Mouse (Mus musculus) brain, embryonic 18.5 days (tissue): ENCODE data around the gene Slc1a2.

Experiments
- DNase-seq: peaks from one replicate; pipeline ENCODE4 v3.0.0-alpha.2; 2012; ENCODE audit warnings: low read depth, low spot score

Gene Slc1a2

DNA sequence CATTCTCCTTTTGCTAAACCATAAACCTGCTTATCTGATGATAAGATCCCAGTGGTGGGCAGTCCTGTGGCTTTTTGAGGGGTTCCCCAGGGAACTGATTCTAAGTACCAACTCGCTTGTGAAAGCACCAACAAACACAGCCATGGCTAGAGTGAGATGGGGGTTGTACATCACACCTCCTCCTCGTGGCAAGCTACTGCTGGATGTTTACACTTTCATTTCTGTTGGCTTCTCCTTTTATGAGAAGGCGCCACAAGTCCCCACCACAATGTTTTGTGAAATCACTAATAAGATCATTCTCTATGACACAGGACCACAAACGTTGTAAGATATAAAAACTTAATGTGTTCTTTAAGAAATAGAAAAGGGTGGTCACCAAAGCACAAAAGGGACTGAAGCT is 154.3 kb downstream of the Slc1a2 start:
- DNase-seq = no peak

DNA sequence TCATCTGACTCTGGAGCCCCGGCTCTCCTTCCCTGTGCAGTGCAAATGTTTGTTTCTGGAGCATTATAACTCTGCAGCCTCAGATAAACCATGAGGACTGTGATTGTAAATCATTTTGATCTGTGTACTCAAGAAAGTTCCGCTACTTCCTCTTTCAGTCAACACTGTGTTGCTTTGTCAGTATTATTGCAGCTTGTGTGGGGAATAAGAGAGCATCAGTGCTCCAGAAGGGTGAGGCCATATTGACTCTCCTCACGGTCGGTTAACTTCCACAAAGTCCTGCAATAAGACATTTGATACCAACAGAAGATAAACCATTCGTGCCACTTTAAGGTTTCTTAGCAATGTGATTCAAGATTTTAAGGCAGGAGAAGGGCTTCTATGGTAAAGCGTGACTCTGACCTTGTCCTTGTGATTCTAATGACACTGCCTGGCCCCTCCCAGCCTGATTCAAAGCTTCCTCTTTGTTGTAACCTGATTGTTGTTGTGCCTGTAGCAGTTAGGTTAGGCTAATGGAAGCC is 156.9 kb downstream of the Slc1a2 start:
- no peak for DNase-seq

DNA sequence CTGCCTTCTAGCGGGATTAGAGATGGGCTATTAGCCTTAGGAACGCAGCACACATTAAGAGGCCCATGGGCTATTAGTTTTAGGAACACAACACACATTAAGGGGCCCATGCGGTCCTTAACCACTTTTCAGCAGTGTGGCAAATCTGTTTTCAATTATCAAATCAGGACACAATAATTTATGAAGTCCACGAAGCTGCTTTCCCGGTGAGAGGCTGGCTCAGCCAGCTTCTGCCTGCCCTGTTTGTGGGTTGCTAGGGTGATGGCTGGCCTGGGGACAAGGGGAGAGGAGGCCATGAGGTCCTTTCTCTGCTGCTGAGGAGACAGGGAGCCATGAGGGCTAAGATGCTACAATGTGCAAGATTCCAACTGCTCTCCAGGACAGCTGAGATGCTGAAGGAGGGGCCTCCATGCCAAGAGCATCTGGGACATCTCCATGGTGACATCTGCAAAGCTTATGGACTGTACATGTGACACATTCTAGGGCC is 161.8 kb downstream of the Slc1a2 start:
- no peak for DNase-seq

DNA sequence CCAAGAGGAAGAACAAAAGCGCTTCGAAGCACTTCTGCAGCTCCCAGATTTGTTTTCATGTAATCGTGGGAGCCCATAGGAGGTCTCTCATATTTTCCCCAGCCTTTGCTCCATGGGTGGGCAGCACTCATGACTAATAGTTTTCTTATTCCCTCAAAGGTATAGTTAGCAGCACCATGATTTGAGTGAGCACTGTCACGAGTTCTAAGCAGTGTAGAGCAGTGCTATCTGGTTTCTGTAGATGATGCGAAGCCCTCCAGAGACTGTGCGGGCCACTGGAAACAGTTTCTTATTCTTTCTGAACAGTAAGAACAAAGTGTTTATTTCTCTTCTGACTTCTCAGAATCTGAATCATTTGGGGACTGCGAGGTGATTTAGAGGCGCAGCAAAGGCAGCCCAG is 162.3 kb downstream of the Slc1a2 start:
- DNase-seq = no peak

DNA sequence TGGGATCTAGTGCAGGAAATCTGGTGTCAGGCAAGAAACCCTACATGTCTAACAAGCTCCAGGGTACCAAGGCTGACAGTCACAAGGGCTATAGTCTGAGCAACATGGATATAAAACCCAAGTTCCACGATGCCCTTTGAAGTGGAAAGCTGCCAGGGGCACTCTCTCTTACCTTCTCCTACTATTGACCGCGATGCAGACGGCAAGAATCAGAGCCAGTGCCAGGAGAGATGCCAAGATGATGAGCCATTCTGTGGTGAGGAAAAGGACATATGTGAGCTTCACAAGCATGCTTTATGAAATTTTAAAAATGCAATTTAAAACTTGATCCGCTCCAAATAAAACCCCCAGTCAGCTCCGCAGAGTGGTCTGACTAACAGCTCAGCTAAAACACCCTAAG is 163.6 kb downstream of the Slc1a2 start:
- DNase-seq = no peak

DNA sequence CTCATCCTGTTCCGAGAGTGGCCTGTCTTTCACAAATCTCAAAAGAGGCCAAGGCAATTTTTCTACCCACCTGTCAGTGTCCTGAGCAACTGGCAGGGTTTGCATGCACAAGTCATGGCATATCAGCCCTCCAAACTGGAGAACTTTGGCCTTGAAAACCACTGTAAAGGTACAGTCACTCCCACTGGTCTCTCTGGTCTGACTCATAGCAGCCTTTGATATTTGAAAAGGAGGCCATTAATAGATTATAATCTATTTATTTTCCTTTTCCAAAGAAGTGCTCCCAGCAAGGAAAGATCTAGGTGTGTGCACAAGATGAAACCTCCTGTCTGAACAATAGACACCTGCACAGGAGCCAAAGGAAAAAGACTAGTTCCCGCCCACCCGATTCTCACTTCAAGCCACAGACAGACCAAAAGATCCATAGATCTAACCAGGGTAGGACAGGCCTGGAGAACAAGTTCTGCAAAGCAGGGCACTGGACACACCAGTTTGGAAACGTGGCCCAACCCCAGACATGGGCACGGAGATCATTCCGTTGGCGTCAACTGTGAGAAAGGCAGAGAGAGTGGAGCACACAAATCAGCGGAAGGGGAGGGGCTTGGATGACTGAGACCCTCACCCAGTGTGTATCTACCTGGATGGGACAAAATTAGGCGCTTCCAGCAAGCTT is 167.6 kb downstream of the Slc1a2 start:
- DNase-seq = no peak

DNA sequence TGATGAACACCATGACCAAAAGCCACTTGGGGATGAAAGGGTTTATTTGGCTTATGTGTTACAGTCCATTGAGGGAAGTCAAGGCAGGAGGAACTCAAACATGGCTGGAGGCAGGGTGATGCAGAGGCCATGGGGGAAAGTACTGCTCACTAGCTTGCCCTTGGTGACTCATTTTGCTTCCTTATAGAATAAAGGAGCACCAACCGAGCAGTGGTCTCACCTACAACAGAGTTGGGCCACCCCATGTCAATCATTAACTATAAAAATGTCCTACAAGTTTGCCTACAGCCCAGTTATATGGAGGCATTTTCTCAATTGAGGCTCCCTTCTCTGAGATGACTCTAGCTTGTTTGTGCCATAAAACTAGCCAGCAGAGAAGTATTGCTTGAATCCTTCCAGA is 169.4 kb downstream of the Slc1a2 start:
- DNase-seq = no peak

DNA sequence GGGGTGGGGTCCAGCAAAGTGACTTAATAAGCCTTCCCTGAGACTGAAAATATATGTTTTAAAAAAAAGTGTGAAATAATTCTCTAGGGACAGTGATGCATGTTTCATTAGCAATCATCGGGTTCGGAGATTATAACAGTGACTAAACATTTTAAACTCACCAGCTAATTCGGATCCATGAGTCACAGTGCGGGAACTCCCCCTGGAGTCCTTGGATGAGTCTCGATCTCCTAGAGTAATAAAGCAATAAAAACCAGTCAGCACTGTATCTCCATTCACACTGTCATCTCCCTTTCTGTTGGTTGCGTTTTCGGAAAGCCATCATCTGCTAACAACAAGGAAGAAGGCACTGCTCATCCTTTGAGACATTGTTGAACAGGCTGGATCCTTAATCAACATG is 169.9 kb downstream of the Slc1a2 start:
- DNase-seq = no peak

DNA sequence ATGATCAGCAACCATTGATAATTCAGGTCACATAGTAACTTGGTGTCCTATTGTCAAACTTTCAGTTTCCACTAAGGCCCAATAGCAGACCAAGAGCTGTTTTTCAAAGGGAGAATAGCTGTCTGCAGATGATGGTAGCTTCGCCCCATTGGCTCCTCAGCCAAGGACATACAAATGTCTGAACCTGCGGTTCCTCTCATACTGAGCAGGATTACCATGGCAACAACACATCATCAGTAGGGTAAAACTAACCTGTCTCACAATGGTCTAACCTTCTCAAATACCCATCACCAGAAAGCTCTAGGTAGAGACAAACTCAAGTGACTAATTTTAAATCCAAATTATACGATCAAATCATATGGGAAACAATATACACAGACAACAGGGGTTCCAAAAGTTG is 170.7 kb downstream of the Slc1a2 start:
- DNase-seq = no peak

DNA sequence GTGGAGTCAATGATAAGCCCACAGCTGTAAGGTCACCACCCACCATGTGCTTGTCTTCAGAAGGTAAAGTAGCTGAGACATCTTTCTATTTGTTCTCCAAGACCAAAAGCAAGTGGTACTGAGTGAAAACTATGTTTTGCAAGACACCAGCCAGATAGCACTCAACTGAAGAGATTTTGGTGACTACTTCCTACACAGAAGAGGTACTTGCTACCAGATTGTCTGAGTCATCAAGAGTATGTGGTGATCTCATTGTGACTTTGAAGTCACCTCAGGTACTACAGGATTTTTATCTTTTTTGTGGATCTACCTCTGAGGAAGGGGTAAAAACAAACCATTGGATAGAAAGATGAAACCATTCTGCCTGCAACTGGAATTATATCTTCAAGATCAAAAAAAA is 173.1 kb downstream of the Slc1a2 start:
- no peak for DNase-seq

DNA sequence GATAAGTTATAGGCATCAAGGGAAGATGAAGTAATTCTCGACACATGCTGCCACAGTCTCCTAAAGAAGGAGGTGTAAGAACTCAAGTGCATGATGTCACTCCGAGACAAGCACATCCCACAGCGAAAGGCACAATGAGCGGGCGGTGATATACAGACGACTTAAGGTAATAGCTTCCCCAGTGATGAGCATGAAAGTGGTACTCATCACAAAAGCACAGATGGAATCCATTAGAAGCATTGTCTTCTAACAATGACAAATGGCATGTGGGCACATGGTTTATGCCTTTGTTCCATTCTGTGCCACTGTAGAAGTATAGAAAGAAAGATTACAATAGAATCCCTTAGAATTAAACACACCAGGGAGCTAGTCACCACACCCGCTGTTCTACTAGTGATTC is 179.7 kb downstream of the Slc1a2 start:
- DNase-seq = no peak
